Mouse (Mus musculus): ENCODE data around the gene Slc22a8.

The Slc22a8 gene

DNA sequence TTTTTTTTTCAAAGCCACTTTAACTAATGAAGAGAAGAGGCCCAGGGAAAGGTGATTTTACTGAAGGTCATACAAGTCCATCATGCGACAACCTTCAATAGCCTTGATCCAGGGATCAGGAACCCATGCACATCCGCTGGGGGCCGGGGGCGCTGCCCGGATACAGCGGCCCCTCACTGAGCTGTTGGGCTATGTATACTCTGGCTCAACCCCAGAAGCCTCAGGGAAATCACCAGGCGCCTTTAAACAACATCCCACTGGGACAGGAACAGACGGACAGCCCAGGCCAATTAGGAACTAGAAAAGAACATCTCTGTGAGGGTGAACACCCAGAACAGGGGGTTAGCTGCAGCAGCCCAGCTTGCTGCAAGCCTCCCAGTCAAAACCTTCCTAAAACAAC lies at the start of gene Slc22a8:
Gene Slc22a8, plus strand, starts transcription at position 301 of the 400 bp plus-strand sequence.
- DNase-seq, result no peak

DNA sequence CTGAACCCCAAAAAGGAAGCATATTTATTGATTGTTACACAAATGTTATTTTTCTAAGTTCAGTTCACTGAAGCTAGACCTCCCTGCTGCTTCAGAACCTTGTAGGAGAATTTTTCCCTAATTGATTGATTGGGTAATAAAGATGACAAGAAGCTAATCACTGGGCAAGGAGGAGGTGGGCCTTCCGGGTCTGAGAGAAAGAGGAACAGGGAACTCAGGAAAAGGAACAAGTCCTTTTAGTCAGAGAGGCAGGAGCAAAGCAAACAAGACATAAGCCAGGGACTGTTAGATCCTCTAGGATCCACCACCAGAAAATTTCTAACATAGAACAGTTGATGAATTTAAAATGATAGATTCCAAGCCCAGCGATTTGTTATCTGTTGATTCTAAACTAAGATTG lies 32.2 kb upstream of the Slc22a8 start:
- DNase-seq, result no peak

DNA sequence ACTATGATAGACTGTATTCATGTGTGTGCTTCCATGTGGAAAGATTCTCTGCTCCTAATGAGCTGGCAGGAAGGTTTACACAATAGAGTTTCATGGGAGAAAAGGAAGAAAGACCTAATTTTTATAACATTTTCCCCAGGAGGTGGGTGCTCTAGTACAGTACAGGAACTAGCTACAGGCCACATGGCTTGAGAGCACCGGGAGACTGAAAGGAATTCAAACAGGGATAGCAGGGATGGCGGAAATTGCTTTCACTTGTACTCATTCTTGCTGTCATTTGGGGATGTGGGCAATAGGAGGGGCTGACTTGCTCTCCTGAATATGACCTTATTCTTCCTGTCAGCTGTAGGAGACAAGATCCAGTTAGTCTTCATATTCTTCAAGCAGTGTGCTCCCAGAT lies 27.0 kb upstream of the Slc22a8 start:
- no peak for DNase-seq

DNA sequence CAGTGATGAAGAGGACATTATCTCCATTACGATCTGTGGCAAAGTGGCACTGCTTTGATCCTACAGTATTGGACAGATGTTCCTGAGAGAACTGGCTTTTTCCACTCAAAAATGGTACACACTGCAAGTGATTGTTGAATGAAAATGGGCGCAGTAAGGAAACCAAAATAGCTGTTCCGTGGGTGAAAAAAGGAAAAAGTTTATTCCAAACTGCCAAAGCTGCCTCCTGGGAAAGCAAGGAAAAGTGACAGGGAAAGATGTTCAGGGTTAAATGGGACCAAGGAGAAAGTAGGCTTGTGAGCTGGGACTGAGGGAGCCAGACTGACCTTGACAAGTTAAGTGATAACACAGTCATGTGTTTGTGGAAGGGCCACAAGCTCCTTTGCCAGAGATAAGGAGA lies 26.6 kb upstream of the Slc22a8 start:
- no peak for DNase-seq

DNA sequence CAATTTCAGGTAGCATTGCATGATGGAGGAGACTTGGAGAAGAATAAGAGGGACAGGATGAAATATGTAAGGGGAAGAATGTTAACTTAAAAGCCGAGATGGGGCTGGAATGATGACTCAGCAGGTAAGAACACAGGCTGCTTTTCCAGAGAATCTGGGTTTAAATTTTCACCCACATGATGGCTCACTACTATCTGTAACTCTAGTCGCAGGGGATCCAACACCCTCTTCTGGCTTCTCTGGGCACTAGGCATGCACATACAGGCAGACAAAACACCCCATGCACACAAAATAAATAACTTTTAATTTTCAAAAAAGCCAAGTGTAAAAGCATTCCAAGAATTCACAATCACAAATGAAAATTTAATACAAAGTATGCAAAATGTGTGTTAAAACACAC lies 25.8 kb upstream of the Slc22a8 start:
- no peak for DNase-seq

DNA sequence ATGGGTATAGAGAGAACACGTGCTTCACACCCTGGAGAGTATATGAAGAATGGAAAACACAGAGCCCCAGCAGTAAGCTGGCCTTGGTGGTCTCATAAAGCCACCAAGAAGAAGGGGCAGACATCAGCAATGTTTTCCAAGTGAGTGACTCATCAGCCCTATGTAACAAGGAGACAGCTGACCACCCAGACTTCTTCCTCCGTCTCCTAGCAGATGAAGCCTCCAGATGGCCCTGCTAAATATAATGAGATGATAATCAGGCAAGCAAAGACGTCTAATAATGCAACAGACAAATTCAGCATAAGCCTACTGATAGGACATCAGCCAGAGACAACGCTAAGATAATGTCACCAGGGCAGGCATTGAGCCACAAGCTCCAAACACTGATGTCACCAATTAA lies 25.1 kb upstream of the Slc22a8 start:
- no peak for DNase-seq

DNA sequence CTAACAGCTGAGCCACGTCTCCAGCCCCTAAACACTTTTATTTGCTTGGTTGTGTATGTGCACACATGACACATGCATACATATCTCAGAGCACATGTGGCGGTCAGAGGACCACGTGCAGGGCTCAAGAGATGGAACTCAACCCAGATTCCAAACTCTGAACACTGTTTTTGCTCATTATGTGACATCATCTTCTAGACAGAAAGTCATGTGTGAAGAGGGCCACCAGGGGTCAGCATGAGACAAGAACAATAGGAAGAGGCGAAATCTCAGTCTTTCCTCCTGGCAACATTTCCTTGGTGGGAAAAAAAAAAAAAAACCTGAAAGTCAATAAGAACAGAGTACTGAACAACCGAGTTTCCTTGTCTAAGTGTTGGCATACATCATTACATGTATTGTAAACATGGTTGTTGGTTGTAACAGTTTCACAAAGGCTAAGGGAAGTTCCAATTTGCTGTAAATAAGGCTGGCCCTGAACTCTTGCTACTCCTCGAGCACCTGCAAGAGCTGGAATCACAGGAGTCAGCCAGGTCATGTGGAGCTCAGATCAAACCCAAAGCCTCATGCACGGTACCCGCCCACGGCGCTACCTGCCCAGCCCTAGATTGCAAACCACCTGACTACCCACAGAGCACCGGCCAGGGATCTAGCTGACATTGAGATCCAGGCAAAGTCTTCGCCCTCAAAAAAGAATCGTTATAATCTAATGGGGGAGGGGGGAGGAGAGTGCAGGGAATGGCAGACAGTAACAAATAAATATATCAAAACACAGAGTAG lies 23.8 kb upstream of the Slc22a8 start:
- no peak for DNase-seq

DNA sequence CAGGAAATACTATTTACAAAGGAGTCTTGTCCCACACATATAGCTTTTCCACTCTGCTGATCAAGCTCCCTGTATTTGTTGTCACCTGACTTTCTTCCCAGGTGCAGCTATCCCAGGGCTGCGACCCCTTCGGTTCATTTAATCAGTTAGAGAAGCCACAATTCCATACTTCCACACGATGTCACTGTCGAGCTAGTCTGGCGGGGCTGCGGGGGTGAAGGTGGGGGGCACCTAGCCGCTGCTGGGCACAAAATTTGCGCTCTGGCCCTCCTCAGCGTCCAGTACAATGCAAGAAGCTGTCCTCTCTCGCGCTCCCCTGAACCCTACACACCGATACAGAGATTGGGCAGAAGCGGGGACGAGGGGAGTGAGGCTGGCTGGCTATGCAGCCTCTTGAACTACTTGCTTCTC lies 21.6 kb upstream of the Slc22a8 start:
- DNase-seq, result no peak

DNA sequence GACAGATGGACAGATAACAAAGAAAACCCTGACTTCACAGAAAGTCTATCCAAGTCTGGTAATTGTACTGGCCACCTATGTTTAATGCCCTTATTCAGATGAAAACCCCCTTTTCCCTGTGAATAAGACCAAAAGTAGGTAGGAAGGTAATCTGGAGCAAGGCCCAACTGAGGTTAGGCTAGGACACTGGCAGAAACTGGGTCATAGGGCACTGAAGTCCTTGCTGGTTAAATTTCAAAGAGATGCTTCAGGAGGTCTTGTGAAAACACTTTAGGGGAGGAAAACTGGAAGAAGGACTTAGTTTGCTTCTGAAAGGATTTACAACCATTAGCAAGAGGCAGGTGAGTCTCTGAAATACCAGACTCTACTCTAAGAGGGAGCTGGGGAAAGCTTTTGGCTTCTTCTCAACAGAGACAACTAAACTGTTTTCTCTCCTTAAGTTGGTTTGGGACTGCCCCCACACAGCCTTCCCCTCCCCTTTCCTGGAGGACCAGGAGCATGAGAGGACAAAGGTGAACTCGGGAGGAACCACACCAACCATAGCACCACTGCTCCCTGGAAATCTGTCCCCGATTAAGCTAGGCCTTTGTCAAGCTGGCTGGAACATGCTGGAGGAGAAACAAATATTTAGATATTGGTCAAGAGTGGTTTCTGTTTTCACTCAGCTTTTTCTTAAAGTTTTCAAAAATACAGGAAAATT lies 20.6 kb upstream of the Slc22a8 start:
- no peak for DNase-seq

DNA sequence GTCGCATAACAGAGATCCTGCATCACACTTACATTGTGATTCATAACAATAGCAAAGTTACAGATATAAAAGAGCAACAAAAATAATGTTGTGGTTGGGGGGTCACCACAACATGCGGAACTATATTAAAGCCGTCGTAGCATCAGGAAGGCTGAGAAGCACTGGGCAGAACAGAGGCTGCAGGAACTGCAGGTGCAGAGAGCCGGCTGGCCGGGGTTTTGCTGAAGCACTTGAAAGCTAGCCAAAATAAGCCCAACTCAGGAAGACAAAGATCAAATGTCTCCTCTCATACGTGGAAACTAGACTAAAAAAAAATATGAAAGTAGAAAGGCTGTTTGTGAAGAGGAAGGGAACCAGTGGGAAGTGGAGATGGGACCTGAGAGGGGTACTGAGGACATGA lies 19.3 kb upstream of the Slc22a8 start:
- DNase-seq, result no peak

DNA sequence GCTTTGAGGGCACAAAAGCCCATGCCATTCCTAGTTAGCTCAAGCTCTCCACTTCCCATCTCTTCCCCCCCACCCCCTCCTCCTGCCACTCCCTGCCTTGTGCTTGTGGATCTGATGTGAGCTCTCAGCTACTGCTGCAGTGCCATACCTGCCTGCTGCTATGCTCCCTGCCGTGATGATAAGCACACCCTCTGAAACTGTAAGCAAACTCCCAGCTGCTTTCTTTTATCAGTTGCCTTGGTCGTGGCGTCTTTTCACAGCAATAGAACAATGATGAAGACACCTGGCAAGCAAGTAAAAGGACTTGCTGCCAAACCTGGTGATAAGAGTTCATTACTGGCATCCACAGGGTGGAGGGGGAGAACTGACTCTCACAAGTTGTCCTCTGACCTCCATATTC lies 18.6 kb upstream of the Slc22a8 start:
- DNase-seq, result no peak

DNA sequence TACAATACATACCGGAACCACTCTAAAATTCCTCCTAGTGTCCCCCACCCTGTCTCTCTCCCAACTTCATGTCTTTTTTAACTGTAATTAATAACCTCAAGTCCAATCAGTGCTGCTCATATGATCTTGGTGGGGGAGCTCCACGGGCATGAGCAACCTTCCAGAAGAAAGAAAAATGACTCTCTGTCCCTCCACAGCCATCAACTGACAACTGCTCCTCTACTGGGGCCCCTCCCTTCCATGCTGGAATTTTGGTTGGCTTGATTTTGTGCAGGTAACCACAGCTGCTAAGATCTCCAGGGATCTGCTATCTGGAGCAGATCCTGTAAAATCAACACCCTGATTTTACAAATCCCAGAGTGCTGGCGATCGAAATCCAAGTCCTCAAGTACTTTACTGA lies 13.6 kb upstream of the Slc22a8 start:
- DNase-seq, result no peak

DNA sequence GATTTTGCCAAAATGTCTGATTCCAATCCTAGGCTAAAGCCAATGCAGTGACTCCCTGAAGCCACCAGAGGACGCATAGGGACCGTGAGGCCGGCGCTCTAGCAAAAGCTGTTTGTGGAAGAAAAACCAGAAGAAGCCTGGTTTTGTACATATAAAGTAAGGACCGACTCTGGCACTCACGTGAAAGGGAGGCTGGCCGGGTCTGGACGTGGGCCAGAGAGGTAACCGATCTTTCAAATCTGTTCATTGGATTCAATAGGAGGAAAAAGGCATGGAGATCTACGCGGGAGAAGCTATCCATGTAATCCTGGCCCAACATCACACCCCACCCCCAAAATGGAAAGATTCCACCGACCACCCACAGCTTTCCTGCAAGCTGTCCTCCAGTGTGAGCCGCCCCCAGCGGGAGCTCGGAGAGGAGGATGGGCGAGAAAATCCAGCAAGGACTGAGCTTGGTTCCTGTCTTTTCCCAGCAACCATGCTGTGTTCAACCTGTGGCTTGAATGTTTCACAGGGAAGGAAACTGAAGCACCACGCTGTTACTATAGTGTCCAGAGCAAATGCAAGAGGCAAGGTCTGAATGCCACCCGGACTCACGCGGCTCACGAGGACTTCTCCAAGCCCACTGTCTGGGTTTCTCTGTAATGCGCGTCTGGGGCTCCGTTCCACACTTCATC lies 12.6 kb upstream of the Slc22a8 start:
- DNase-seq, result peak; percentile 30

DNA sequence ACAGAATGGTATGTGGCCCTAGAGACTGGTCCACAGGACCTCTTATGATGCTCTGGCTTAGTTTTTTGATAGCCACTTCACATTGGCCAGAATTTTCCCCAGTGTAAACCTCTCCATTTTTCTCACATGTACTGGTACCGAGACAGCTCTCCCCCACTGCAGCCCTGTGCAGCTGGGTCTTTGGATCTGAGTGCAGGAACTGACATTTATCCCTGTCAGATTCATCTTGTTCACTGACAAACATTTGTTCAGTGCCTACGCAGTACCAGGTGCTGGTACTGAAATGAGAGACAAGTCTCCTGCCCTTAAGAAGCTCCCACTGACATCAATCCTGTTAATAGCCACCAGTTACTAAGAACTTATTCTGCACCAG lies 12.1 kb upstream of the Slc22a8 start:
- no peak for DNase-seq

DNA sequence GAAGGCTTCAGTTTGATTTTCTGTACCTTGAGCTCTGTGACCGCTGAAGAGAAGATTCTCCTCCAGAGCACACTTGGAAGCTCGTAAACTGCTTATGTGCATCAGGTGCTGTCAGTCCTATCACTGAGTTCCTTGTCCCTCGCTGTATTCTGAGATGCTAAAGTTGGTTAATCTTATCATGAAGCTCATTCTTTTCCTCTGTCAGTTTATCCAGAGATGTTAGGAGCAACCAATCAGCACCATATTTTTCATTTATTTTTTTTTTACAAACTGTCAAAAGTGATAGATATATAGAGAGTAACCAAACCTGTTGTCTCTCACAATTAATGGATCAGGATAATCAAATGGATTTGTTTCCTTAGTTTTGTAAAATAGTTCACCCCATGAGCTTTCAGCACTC lies 5.8 kb upstream of the Slc22a8 start:
- no peak for DNase-seq

DNA sequence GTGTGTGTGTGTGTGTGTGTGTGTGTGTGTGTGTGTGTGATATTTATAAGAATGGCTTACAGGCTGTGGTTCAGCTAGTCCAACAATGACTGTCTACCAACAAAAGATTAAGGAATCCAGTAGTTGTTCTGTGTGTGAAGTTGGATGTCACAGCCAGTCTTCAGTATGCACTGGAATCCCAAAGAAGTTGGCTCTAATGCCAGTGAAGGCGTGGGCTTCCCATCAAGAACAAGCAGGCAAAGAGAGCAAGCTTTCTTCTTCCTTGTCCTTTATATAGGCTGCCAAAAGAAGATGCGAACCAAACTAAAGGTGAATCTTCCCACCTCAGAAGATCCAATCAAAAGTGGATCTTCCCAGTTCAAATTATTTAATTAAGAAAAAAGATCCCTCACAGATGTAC lies 5.2 kb upstream of the Slc22a8 start:
- no peak for DNase-seq

DNA sequence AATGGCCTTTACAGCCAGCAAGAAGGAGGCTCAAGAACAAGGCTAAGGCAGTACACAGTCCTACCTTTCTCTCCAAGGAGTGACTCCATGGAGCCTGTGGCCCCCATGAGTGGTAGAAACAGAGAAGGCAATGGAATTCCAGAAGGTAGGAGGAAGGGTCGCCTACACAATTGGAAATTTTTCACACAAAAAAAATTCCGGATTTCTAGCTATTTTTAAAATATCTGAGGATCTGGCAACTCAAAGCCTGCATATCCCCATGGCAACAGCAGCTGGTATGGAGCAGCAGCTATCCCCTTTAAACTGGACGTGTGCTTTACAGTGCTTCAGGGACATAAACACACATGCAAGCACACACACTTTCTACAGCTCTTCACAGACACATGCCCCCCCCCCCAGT lies 4.7 kb upstream of the Slc22a8 start:
- DNase-seq, result no peak

DNA sequence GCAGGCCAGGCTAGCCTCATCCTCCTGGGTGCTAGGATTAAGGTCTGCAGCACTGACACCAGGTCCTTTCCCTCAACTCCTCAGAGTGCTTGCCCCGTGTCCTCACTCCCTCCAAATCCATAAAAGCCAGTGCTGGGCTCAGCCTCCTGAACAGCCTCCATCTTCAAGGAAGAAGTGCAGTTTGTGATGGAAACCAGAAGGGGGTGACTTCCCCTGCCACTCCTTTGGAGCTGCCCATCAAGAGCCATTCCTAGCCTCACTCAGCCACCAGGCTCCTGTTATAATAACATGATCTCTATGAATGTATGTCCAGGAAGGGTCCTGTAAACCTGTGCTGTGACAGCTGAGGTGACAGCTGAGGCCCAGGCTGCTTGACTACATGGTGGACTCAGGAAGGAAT lies 3.7 kb upstream of the Slc22a8 start:
- no peak for DNase-seq

DNA sequence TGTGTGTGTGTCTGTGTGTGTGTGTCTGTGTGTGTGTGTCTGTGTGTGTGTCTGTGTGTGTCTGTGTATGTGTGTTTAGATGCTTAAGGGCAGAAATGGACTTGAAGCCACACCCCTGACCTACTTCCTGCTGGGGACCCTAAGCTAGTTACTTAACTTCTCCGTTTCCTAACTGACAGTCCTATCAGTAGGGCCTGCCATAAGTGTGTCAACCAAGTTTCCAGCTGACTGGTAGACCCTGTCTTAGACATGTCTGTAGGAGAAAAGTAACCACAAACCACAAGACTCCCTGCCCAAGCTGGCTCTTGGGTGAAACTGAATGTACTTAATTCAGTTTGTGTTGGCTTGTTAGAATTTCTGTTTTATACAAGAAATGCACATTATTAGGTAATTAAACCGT lies 1.1 kb downstream of the Slc22a8 start:
- no peak for DNase-seq

DNA sequence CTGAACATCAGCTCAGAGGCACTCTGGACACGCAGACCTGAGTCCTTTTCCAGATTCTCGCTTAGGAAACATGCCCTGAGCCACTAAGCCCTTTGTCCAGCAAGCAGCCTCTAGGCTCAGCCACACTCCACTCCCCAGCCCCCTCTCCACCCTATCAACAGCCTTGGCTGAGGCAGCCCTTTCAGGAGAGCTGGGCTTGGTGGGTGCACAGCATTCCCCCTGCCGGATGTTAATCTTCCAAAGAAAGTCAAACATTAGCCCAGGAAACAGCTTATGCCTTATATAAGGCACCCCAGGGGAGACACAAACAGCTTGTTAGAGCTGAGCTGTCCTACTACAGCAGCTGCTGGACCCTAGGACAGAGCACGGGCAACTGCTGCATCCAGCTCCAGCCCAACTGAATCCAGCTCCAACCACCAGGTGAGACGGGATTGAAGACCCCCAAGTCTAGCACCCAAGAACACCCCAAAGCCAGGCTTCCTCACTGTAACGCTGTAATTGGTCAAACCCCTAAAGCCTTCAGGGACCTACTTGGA lies 1.9 kb downstream of the Slc22a8 start:
- no peak for DNase-seq

DNA sequence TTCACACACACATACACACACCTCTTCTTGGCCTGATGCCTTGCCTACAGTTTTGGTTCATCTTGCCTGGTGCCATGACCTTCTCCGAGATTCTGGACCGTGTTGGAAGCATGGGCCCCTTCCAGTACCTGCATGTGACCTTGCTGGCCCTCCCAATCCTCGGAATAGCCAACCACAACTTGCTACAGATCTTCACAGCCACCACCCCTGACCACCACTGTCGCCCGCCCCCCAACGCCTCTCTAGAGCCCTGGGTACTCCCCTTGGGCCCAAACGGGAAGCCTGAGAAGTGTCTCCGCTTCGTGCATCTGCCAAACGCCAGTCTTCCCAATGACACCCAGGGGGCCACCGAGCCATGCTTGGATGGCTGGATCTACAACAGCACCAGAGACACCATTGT lies 2.8 kb downstream of the Slc22a8 start:
- no peak for DNase-seq

DNA sequence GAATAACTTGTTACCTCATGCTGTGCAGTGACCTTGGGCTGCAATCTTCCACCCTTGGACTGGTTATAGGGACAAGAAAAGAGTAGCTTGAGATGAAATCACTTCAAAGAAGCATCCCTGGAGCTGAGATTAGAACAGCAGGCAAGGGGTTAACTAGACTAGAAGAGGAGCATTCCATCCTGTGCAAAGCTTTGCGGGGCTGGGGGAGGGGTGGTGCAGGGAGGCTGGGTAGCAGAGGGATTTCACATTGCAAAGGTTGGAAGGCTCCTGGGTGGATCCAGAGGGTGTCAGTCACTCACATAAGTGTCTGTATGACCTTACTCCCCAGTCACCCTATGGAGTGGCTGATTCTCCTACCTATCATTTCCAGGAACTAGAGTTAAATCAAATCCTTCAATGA lies 3.5 kb downstream of the Slc22a8 start:
- no peak for DNase-seq

DNA sequence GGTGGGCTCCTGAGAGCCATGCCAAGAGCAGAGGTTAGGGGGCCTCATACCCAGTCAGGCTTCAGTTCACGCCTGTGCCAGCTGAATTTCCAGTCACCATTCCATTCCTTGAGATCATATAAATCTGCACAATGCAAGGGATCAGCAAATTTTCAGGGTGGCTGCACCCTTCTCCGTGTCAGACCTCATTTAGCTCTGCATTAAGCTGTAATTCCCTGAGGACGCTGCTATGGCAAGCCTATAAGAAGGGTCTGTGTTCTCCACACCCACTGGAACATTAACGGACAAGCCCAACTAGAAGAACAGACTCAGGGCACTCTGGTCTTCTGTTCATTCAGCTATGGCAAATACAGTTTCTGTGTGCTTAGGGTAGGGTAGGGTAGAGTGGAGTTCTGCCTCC lies 6.2 kb downstream of the Slc22a8 start:
- DNase-seq, result no peak

DNA sequence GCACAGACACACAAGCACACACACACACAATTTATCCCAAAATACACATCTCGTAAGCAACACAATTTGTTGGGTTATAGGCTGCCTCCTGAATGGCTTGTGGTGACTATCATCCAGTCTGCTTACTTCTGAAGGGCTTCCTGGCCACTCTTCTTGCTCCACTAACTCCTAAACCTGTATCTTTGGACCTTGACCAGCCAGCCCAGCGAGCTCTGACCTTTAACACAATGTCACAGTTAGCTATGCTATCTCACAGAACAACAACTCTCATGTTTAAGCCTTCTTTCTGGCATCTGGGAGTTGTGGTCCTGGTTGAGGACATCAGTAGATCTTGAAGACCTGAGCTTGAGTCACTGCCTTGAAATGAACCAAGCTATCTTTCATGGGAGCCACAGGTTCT lies 8.2 kb downstream of the Slc22a8 start:
- DNase-seq, result no peak
